Mouse (Mus musculus) erythroblast, embryonic 14.5 days (primary cell): ENCODE data around the gene Plcb4.

ENCODE experiments used
- GATA1 ChIP-seq: IDR thresholded peaks from 2 replicates; pipeline ENCODE4 v1.6.1; 2012; ENCODE audit warnings: low read length, inconsistent platforms, mixed read lengths
- TAL1 ChIP-seq: IDR thresholded peaks from 3 replicates; pipeline ENCODE4 v1.6.1; 2012; ENCODE audit warnings: low read length, inconsistent platforms, mixed read lengths

DNA sequence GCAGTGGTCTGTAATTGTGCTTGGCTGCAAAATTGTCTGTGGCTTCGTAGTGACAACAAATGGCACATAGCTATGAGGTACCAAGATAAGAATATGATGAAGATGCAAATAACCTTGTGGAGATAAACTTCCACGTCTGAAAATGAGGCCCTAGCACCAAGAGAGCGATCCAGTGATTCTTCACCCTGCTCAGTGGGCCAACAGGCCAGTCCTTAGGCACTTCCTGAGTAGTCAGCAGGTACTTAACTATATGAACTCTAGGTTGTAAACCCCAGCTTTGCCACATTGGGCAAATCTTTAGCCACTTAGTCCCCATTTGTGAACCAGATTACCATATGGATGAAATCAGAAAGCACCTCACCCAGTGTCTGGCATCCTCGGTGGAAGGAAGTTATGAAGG lies 271.9 kb downstream of the Plcb4 start:
- TF ChIP-seq TAL1: no peak
- no peak for TF ChIP-seq GATA1
